Mouse (Mus musculus) layer of hippocampus, adult 8-10 months (tissue): Measurements from ENCODE around the gene Bcl11a. TPM values are rescaled to one million over a fixed set of nuclear protein-coding genes. Genes with fewer than 3 reads are reported as not detected.
A peak's percentile ranks its signal among the peaks of the same experiment; 100 is the strongest.

Experiments
- DNase-seq, 2 experiments: peaks; one replicate each; pipeline ENCODE4 v3.0.0; 2022; ENCODE audit warnings: low spot score in 2 of 2
- total RNA-seq, 4 experiments: library from RNA; stranded (reverse); gene quantifications; 2 replicates each; pipeline ENCODE4 v1.2.4; 2022

Bcl11a gene
- total RNA-seq, 4 experiments from 2014 or later: 103 to 118 (median 109) TPM

DNA sequence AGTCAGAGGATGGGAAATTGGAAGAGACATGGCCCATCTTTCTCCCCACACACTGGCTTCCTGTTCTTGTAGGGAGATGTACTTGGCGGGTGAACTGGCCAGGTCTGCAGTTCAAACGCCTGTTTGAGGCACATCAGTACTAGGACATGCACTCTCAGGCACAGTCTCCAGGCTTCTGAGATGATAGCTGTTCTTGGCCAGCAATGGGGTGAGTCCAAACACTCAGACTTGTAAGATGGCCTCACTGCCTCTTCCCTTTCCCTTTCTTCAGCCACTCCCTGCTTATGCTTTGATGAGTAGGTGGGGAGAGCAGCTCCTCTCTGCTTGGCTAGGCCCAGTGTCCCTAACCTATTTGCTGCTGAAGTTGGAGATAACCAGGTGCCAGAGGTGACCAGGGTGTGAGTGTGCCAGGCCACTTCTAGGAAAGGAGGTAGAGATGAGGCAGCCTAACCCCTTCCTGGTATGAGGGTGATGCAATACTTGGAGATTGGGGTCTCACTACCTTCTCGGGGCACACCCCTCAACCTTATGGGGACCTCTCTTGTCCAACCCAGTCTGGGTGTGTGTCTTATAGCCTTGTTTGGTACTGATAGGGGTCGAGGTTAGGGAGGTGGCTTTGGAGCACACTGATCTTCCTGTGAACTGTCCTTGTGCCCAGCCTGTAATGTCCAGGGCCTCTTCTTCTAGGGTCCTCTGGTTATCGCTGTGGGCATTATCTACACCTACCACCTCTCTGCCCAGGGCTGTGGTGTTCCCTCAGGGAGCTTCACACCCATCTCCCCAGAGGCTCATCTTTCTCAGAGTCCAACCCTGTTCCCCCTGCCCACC is 51.7 kb downstream of the Bcl11a start:
- DNase-seq: no peak

DNA sequence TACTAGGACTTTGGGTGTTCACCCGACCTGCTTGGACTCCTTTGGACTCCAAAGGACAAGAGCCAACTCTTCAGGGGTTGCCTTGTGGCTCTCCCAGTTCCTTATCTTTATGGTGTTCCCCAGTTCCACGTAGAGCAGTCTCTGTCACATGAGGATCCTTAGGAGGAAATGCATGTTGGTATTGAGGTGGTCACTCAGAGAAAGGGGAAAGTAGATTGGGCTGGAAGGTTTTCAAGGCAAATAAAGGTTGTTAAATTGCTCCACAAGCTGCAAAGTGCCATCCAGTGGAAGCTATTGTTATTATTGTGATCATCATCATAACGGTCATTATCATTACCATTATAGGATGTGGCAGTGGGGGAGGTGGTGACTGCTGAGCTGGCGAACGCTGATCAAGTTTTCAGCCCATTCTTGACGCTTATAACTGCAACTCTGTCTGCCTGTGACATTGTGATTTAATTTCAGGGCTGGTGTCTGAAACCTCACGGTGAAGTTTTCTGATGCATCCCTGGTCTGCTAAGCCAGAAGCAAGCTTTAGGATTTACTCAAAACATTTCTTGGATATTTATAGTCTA is 52.4 kb downstream of the Bcl11a start:
- no peak for DNase-seq

DNA sequence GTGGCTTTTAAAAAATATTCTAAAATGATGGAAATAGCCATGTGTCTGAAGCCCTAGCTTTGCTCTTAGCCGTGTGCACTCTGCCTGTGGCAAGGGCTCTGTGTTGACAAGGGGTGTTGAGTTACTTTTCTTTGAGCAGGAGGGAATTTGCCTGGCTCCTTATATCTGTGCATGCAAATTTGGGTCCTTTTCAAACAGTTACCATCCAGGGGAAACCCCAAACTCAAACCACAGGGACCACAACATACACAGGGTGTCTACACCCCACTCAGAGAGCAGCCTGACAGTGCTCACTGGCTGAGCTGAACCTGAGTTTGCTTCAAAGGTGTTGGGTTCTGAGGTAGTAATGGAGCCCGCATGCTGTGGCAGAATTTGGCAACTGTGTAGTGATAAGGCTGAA is 54.0 kb downstream of the Bcl11a start:
- DNase-seq: no peak

GRCm38 (mm10) chr11:24132358-24132757 is 54.5 kb downstream of the Bcl11a start:
- DNase-seq: no peak

DNA sequence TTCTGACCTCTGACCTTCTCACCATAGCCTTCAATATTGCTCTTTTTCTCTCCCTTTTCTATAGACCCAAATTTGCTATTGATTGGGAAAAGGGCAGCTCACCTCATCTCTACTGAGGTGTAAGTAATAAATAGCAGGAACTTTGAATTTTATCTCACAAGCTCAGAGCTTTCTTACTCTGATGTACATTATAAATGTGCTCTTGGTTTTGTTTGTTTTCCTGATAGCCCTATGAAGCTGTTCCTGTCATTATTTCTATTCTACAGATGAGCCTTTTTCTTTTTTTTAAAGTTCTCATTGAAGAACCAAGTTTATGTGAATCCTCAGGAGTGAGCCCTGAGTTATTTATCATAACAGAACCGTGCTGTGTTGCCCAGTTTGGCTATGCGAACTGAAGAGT is 55.0 kb downstream of the Bcl11a start:
- DNase-seq: no peak

DNA sequence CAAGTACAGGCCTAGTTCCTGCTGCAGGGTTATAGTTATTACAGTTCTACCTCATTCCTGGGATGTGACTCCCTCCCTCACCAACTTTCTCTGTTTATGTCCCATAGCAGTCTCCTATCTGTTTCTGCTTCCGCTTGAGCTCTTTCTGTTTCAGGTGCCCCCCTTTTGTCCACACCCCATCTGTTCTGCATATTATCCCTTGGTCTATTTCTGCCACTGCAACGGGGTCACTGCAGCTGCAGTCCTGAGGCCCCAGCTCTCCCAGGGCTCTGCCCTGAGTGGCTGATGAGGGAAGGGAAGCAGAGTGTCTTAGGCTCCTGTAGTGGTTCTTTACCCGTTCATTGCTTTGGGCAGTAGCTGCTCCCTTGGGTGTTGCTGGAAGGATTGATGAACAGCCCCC is 55.6 kb downstream of the Bcl11a start:
- no peak for DNase-seq

GRCm38 (mm10) chr11:24133928-24134327 is 56.1 kb downstream of the Bcl11a start:
- DNase-seq: no peak

GRCm38 (mm10) chr11:24135244-24135643 is 57.4 kb downstream of the Bcl11a start:
- no peak for DNase-seq

GRCm38 (mm10) chr11:24136084-24136785 is 58.4 kb downstream of the Bcl11a start:
- DNase-seq: no peak

DNA sequence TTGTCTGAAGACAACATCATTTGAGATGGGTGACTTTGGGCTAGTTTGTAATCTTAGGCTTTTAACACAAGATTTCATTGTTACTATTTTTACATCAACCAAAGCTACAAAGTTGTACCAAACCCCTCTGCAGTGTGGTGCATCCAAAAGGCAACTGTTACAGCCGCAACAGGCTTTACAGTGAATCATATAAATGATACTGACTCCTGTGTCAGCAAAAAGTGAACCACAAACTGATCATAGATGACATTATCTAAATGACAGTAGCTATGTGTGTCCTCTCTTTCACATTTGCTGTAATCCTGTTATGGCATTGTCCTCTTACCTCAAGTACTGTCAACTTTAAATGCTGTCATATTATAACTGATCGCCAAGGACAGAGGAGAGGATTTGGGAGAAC is 60.0 kb downstream of the Bcl11a start:
- DNase-seq: no peak

- DNase-seq: no peak
Observed at GRCm38 (mm10) chr11:24138600-24139375, 60.9 kb downstream of the Bcl11a start.

DNA sequence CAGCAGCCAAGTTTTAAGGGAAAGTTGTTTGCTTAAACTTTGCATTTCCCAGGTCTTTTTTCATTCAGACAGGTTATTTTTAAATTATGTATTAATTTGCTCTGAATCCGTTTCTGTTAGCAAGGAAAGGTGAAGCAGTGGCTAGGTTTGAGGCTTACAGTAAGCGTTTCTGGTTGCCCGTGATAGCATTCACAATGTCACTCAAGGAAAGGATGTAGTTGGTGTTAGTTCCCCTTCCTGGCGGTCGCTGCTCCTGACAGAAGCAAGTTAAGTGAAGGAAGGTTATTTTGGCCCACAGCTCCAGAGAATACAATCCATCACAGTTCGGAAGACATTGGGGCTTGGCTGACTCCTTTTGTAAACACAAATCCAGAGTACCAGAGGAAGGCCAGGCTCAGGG is 61.6 kb downstream of the Bcl11a start:
- DNase-seq: no peak

DNA sequence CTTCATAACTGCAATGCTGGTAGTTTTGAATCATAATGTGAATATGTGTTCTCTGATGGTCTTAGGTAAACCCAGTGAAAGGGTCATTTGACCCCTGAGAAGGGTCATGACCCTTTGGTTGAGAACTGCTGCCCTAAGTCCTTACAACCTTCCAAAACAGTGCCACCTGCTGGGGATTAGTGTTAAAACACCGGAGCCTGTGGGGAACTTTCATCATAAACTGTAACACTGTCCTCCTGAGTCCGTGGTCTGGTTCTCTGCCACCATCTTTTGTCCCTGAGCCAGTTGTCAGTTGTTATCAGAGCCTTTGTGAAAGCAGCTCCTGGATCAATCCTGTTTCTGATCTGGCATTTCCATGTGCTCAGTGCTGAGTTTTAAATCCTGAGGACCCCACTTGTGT is 62.1 kb downstream of the Bcl11a start:
- DNase-seq: no peak

DNA sequence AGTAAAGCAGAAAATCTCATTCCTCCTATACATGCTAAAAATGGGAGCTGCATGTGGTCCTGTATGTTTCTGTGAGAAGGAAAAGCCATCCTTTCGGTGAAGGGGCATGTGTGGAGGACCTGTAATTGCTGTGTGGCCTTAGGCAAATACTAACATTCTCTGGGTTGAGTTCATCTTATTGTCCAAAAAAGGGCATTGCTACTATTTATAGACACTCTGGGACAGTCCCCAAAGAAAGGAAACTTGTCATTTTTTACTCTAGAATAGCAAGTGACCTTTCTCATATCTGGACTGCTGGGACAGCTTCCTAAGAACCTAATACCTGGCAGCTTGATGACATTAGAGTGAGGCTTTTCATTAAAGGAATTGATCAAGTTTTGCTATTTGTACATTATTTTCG is 63.1 kb downstream of the Bcl11a start:
- no peak for DNase-seq

DNA sequence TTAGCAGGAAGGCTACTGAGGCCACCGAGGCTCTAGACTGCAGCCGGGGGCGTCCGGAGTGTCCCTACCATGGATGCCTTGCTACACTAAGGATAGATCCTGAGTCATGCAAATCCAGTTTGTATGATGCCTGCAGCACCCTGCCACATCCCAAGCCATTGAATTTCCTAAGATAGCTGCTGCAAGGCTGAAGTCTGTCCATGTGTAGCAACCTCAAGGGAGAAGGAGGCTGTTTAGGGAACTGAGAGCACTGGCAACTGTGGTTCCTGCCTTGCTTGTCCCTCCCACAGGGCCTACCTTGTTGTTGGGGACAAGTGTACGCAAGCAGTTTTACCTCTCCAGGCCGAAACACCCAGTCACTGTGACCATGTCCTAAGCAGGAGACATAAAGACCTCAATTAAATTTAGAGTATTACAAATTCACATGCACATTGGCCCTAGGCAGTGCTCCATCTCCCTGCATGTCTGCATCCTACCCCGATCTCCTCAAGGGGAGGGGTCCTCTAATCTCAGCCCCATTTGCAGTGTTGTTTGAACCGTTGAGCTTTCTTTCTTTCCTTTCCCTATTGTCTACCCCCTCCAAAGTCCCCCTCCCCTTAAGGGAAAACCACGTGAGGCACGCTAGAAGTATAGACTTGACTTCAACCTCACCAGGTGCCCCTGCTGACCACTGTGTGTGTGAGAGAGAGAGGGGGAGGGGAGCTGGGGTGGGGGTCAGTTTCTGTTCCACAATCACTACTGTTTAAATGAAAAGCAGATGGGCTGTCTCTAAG is 63.8 kb downstream of the Bcl11a start:
- no peak for DNase-seq

DNA sequence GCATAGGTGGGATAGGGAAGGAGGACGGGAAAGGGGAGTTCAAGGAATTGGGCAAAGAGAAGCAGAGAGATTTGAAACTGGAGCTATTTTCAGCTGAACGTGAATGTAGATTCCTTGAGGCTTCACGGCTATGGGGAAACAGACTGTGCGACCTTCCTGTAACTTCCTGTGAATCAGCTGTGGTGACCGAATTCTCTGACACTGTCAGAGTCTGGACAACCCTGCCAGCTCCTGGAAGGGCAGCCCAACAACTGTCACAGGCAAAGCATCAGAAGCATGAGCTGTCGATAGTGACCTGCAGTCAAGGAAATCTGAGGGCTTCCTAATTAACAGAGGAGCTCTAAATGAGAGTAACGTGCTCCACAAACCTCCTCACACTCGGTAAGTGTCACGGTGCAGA is 64.5 kb downstream of the Bcl11a start:
- no peak for DNase-seq

DNA sequence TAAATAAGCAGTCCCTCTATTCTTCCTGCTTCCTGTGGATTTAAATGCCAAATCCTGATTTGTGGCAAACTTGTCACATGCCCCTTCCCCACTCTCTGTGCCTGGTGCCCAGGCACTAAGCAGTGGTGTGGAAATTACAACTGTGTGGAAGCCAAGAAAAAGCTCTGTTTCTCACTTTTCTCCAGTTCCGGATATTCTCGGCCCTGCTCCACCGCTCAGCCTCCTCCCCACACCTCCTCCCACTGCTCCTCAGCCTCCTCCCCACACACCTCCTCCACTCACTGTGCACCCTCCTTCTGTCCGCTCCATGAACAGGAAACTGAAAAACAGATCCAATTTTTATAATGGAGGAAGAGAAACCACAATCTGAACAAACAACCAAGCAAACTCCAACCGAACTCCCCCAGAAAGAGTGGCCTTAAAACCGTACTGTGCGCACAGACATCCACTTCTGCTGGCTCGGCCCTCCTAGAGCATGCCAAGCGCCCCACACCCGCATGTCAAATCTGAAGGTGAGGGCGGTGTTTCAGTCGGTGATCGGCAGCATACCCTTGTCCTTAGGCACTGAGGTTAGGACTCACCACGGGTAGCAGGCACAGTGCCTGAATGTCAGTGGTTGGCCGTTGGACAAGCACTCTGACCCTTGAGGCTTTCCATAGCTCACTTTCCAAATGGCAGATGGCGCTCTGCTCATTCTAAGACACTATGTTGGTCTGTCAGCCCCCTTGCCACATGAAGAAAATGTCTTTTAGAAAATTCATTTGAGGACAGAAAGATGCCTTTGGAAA is 66.5 kb downstream of the Bcl11a start:
- DNase-seq: peak; percentile 66 to 76

DNA sequence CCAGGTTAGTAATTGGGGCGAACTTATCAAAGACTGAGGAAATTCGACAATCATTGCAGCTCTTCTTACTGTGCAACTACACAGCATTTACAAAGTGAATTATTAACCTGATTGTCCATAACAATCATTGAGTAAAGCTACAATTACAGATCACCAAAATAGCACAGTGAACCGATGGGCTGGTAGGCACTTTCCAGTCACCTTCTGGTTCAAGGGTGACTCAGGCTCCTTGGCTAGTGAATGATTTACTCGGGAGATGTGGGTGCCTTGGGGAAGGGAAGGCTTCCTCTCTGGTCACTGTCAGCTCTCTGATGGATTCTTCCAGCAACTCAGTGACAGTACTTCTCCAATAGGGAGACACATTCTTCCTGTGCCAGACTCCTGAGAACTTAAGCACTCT is 68.2 kb downstream of the Bcl11a start:
- no peak for DNase-seq

- no peak for DNase-seq
Observed at GRCm38 (mm10) chr11:24146437-24146836, 68.6 kb downstream of the Bcl11a start.

- DNase-seq: no peak
Observed at GRCm38 (mm10) chr11:24147698-24148097, 69.8 kb downstream of the Bcl11a start.
